Mouse (Mus musculus) ovary, adult 2 months (tissue): Measurements from ENCODE around the gene Olfr508. TPM values are rescaled to one million over a fixed set of nuclear protein-coding genes. Genes with fewer than 3 reads are reported as not detected.

ENCODE experiments used
- polyA plus RNA-seq: library from polyadenylated mRNA; depleted of rRNA; stranded (reverse); fragments of >200 nt; gene quantifications from 2 replicates; pipeline ENCODE4 v1.2.3, GENCODE M21; 2012; rRNA removed

Gene Olfr508
- polyA plus RNA-seq: not detected in 2 replicates

DNA sequence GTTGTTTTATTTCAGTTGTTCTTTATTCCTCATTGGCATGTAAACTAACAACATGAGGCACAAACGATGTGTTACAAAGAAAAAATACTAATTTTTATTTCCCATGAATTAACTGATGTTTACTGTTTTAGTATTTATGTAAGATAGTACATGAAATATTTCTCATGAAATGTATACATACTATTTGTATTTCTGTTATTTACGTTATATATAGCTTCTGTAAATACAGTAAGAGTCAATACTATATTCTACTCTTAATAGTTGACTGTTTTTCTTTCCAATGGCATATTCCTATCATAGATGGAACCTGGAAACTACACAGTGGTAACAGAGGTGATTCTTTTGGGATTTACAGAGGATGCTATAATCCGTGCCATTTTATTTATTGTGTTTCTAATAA, at the start of gene Olfr508:
Gene Olfr508 (plus strand): TSS at position 301 of the 400 bp plus-strand sequence.

DNA sequence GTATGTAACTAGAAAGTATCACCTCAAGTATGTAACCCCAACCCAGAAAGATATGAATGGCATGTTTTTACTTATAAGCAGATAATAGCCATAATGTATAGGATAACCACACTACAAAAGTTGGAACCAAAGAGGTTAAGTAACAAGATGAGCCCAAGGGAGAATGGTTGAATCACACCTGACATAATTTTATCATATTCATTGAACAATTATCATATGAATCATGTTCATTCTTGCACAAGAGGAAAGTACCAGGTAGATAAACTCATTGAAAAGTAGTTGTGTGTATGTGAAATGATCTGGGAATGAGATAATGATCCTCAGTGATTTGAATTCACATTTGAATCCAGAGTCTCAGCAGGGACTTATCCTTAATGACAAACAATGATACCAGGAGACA, 19.3 kb upstream of the Olfr508 start, which contains the start of gene Olfr506:
Gene Olfr506 (plus strand): TSS at position 301 of the 400 bp plus-strand sequence.

DNA sequence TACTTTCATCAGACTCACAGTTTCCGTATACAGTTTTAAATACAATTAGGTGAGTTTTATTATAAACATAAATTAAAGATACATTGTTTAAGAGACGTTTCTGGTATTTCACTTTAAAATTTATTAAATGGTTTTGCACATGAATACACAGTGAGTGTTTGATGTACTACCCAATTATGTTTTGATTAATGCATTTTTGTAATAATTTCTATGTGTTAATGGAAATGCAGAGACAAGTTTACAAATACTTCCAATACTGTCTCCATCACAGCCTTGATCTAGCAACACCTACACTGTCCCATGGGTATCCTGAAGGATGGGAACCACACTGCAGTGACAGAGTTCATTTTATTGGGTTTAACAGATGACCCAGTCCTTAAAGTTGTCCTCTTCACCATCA, 8.3 kb upstream of the Olfr508 start, which contains the start of gene Olfr507:
Gene Olfr507 (plus strand): TSS at position 301 of the 400 bp plus-strand sequence.

DNA sequence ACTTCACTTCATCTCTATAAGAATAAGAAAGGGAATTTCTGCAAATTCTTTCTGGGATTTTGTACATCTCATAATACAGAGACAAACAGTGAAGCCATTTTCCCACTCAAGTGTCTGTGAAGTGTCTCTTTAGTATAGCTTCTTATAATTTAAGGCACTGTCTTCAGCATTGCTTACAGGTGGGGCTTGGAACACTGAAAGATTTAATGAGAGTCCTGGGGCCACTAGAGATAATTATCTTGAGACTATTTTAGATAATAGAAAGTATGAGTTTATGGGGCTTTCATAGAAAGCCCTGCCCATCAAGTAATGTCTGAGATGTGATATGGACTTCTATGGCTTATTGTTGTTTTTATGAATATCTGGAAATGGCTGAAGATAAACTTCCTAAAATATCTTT, 22.0 kb downstream of the Olfr508 start, which contains the start of gene Olfr509:
Gene Olfr509 (minus strand): TSS at position 101 of the 400 bp plus-strand sequence.

GRCm38 (mm10) chr7:108666118-108666517, 36.3 kb downstream of the Olfr508 start, which contains the start of gene Olfr510:
Gene Olfr510, plus strand, starts transcription at chr7:108666418.

Other genes starting within 250 kb of the Olfr508 start
- gene Olfr495, start 236.8 kb upstream of the Olfr508 start, polyA plus RNA-seq: not detected in 2 replicates
- not detected in 2 replicates for gene Olfr497, start 209.6 kb upstream of the Olfr508 start, polyA plus RNA-seq
- gene Olfr498, start 164.7 kb upstream of the Olfr508 start, polyA plus RNA-seq: not detected in 2 replicates
- not detected in 2 replicates for gene Olfr502, start 104.9 kb upstream of the Olfr508 start, polyA plus RNA-seq
- not detected in 2 replicates for gene Olfr503, start 85.5 kb upstream of the Olfr508 start, polyA plus RNA-seq
- not detected in 2 replicates for gene Olfr504, start 64.2 kb upstream of the Olfr508 start, polyA plus RNA-seq
- not detected in 2 replicates for gene Olfr506, start 19.2 kb upstream of the Olfr508 start, polyA plus RNA-seq
- gene Olfr507, start 8.2 kb upstream of the Olfr508 start, polyA plus RNA-seq: not detected in 2 replicates
- not detected in 2 replicates for gene Olfr509, start 21.9 kb downstream of the Olfr508 start, polyA plus RNA-seq
- not detected in 2 replicates for gene Olfr510, start 36.4 kb downstream of the Olfr508 start, polyA plus RNA-seq
- gene Olfr512, start 83.3 kb downstream of the Olfr508 start, polyA plus RNA-seq: not detected in 2 replicates
- gene Olfr513, start 121.0 kb downstream of the Olfr508 start, polyA plus RNA-seq: not detected in 2 replicates
- gene Olfr514, start 196.0 kb downstream of the Olfr508 start, polyA plus RNA-seq: not detected in 2 replicates
- gene Olfr516, start 220.5 kb downstream of the Olfr508 start, polyA plus RNA-seq: not detected in 2 replicates
- not detected in 2 replicates for gene Olfr517, start 242.4 kb downstream of the Olfr508 start, polyA plus RNA-seq